Mouse (Mus musculus) lung, embryonic 15.5 days (tissue): Measurements from ENCODE around the gene Dapl1. TPM values are rescaled to one million over a fixed set of nuclear protein-coding genes. Genes with fewer than 3 reads are reported as not detected.

Source experiments
- ATAC-seq: fragments of 200-750 bp; cut with Nextera tagmentation; 2 replicates; pipeline ENCODE4 v1.8.0; 2017; ENCODE audit warnings: moderate number of reproducible peaks, borderline replicate concordance; ENCODE audit not compliant: low FRiP score, low TSS enrichment; ENCODE audit errors: extremely low read depth
- H3K27ac ChIP-seq: fragments of 300-500 bp; sonication (generic); 2 replicates; pipeline ENCODE4 v1.5.1; 2015; ENCODE audit warnings: moderate library complexity, mild to moderate bottlenecking, inconsistent platforms
- H3K27me3 ChIP-seq: fragments of 300-500 bp; sonication (generic); 2 replicates; pipeline ENCODE4 v1.6.1; 2015; ENCODE audit warnings: inconsistent platforms
- H3K36me3 ChIP-seq: fragments of 300-500 bp; sonication (generic); 2 replicates; pipeline ENCODE4 v1.6.1; 2015; ENCODE audit warnings: inconsistent platforms
- H3K4me1 ChIP-seq: fragments of 300-500 bp; sonication (generic); 2 replicates; pipeline ENCODE4 v1.6.1; 2015; ENCODE audit warnings: inconsistent platforms
- H3K4me2 ChIP-seq: fragments of 300-500 bp; sonication (generic); 2 replicates; pipeline ENCODE4 v1.6.1; 2015; ENCODE audit warnings: inconsistent platforms, mild to moderate bottlenecking, moderate library complexity
- H3K4me3 ChIP-seq: fragments of 300-500 bp; sonication (generic); 2 replicates; pipeline ENCODE4 v1.5.1; 2015; ENCODE audit warnings: mild to moderate bottlenecking, inconsistent platforms
- H3K9ac ChIP-seq: fragments of 300-500 bp; sonication (generic); 2 replicates; pipeline ENCODE4 v1.6.1; 2015; ENCODE audit warnings: inconsistent platforms
- H3K9me3 ChIP-seq: fragments of 300-500 bp; sonication (generic); 2 replicates; pipeline ENCODE4 v1.6.1; 2016; ENCODE audit warnings: inconsistent platforms
- WGBS: fragments of 180-500 bp; shearing (Covaris S2); methylation state at CpG from one replicate; pipeline ENCODE4 v1.1.7; 2015; 5-methylcytosine and 5-hydroxymethylcytosine counted together
- polyA plus RNA-seq: library from polyadenylated mRNA; unstranded; fragments of >200 nt; fragmentation: Nextera tagmentation; extraction: Ambion mirVana; gene quantifications from 2 replicates; pipeline ENCODE4 v1.2.1, GENCODE M21; 2015

Dapl1 gene
- polyA plus RNA-seq, 1 experiment from 2014 or later: 4.3 TPM

DNA sequence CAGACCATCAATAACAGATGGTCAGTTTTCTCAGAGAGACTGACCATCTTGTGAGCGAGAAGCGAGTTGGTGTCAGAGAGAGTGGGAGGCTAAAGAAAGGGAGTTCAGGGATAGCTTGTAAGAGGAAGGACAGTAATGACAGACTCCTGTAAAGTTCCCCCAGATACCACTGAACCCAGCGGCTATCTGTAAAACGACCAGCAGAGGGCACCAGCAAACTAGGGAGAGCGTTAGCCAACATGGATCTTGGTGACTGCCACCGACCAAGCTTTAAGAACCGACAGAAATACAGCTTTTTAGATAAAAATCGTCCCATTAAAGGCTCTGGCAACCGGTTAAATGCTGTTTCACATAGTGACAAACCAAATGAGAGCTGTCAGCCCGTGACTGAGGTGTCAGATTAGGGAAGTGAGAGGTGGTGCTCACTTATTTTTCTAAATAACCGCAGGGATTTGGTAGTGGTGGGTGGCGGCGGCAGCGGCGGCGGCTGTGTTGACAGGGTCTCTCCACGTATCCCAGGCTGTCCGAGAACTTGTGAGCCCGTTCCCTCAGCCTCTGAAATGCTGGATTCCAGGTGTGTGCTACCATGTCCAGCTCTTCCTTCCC, 37.7 kb downstream of the Dapl1 start:
- H3K4me2 ChIP-seq: peak overlapping the region; percentile 45
- H3K27me3 ChIP-seq: no peaks in the 10 kb centered on the region
- ATAC-seq: peak; percentile 39; the same call in 1 of the 2 replicates
- peak overlapping the region; percentile 17; the same call in 1 of the 2 replicates for H3K4me3 ChIP-seq
- no peaks in the 10 kb centered on the region for H3K36me3 ChIP-seq
- H3K27ac ChIP-seq: peak overlapping the region; percentile 26; the same call in 1 of the 2 replicates
- H3K9ac ChIP-seq: 0 out of 2 replicates have a peak overlapping the region, but pooled peaks have one; percentile 7
- no peaks in the 10 kb centered on the region for H3K9me3 ChIP-seq
- peaks cover 7% of the 10 kb centered on the region; the same call in 1 of the 2 replicates for H3K4me1 ChIP-seq
- whole genome bisulfite sequencing: 12% methylated on average over 19 of the region's 19 CpGs

DNA sequence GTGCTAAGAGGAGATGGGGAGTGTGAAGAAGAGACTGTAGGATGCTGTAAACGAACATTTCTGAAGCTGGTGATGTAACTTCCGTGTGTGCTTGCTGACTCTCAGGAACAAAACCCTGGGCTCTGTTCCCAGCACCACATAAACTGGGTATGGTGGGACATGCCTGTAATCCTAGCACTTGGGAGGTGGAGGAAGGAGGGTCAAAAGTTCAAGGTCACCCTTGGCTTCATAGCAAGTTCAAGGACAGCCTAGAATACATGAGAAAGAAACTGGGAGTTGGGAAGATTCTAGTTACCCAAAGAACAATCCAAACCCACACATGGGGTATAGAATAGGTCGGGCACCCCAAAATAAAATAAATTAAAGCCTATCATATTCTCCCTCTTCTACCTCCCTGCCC, 39.1 kb downstream of the Dapl1 start:
- no peak overlapping the region for H3K27ac ChIP-seq
- H3K4me1 ChIP-seq: peaks cover 7% of the 10 kb centered on the region; the same call in 1 of the 2 replicates
- no peak for ATAC-seq
- H3K4me3 ChIP-seq: no peak overlapping the region
- H3K27me3 ChIP-seq: no peaks in the 10 kb centered on the region
- no peak overlapping the region for H3K4me2 ChIP-seq
- H3K9ac ChIP-seq: no peak overlapping the region
- H3K9me3 ChIP-seq: no peaks in the 10 kb centered on the region
- H3K36me3 ChIP-seq: no peaks in the 10 kb centered on the region
- WGBS: 77% methylated on average over 3 of the region's 3 CpGs

DNA sequence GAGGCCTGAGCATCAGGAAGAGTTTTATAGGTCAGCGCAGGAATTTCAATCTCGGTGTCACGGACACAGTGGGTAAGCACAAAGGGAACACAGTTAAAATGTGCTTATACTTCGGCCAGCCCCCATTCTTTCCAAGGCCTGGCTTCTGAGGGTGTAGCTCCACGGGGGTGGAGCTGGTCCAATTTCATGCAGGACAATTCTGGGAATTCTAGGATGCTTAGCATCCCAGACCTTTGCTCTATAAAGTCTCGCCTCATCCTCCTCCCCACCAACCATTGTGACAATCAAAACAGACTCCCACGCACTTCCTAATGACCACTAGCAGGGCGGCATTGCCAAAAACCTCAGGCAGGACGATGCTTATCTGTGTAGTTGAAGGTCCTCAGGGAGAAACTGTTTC, 42.4 kb downstream of the Dapl1 start:
- no peaks in the 10 kb centered on the region for H3K36me3 ChIP-seq
- 0 out of 2 replicates have a peak overlapping the region, but pooled peaks have one; percentile 11 for H3K27ac ChIP-seq
- no peak overlapping the region for H3K4me2 ChIP-seq
- no peaks in the 10 kb centered on the region for H3K27me3 ChIP-seq
- no peak; the same call in 1 of the 2 replicates for ATAC-seq
- H3K9me3 ChIP-seq: no peaks in the 10 kb centered on the region
- no peak overlapping the region for H3K9ac ChIP-seq
- H3K4me3 ChIP-seq: no peak overlapping the region
- H3K4me1 ChIP-seq: peaks cover 16% of the 10 kb centered on the region
- 70% methylated on average over 9 of the region's 9 CpGs for WGBS

DNA sequence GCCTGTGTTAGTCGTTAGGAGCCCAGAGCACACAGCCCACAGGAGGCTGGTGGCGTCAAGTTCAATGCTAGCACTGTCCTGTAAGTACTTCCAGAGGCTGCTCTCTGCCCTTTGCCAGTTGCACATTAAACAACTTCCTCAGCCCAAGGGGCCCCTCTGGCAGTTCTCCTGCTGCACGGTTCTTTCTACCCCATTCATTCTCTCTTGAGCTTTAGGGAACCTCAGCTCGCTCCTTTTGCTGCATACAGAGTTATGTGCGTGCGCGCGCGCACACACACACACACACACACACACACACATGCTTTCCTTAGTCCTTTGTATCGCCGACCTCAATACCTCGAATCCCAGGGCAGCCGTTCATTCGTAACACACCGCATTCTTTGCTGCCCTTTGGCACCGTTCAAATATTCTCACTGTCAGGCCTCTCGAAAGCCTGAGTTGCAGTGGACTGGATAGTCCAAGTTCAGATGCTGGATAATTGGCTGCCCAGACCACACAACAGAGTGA, 45.2 kb downstream of the Dapl1 start:
- Histone ChIP-seq H3K27me3 (no peaks in the 10 kb centered on the region), H3K9ac (no peak overlapping the region), H3K4me2 (no peak overlapping the region), H3K36me3 (no peaks in the 10 kb centered on the region), H3K4me3 (no peak overlapping the region), H3K9me3 (no peaks in the 10 kb centered on the region), H3K4me1 (peaks cover 9% of the 10 kb centered on the region), H3K27ac (no peak overlapping the region)
- ATAC-seq: no peak
- WGBS: 44% methylated on average over 17 of the region's 17 CpGs

DNA sequence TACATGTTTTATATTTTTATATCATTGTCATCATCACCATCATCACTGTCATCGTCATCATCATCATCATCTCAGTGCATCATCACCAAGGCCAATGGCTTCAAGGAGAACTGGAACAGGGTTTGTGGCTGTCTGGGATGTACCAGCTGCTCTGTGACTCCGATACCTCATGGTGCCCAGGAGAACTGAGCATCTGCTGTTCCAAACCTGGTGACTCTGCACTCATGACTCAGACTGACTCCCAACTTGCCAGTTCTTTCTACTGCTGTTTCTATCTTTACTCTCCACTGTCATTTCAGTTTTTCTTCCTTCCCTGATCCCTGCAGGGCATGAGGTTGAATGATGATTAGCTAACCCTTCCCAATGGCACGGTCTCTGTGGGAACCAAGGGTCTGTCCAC, 46.4 kb downstream of the Dapl1 start:
- Histone ChIP-seq H3K9ac (no peak overlapping the region), H3K27ac (no peak overlapping the region), H3K36me3 (no peaks in the 10 kb centered on the region), H3K4me1 (peaks cover 9% of the 10 kb centered on the region), H3K9me3 (no peaks in the 10 kb centered on the region), H3K4me3 (no peak overlapping the region), H3K4me2 (no peak overlapping the region), H3K27me3 (no peaks in the 10 kb centered on the region)
- no peak for ATAC-seq
- 92% methylated on average over 3 of the region's 3 CpGs for WGBS

DNA sequence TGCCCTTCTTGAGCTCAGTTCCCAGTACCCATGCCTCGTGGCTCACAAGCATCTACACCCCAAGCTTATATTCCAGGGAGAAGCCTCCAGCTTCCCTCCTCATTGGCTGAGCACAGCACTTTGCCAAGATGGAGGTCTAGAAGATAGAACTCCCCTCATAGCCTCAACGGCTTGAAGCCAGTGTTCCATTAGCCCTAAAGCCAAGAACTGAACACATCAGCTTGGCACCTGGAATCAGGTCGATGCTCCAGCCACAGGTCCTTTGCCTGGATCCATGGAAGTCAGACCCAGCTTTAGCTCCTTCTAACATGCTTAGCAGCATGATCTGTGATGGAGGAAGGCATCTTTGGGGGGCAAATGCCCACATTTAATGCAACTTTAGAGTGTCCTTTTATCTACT, 48.5 kb downstream of the Dapl1 start:
- no peak overlapping the region for H3K9ac ChIP-seq
- WGBS: 81% methylated on average over 3 of the region's 3 CpGs
- H3K4me2 ChIP-seq: no peak overlapping the region
- no peak for ATAC-seq
- no peak overlapping the region for H3K27ac ChIP-seq
- no peaks in the 10 kb centered on the region for H3K27me3 ChIP-seq
- H3K36me3 ChIP-seq: no peaks in the 10 kb centered on the region
- H3K9me3 ChIP-seq: no peaks in the 10 kb centered on the region
- H3K4me3 ChIP-seq: no peak overlapping the region
- H3K4me1 ChIP-seq: peaks cover 9% of the 10 kb centered on the region

DNA sequence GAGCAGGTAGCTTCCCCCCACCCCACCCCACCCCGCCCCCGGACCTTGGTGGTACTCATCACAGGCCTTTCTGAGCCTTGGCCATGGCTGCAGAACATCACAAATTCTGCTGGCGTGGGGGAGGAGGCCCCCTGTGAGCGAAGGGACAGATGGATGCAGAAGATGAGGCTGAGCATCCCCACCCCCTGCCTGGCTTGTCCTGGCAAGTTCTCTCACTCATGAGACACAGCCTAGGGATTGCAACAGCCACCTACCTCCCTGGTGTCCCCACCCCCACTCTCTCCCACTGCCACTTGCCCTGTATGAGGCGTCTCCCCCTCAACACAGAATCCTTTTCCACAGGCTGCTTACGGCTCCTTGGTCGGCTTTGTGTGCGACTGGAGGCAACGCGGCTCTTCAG, 49.1 kb downstream of the Dapl1 start:
- H3K27me3 ChIP-seq: no peaks in the 10 kb centered on the region
- H3K9ac ChIP-seq: no peak overlapping the region
- no peak overlapping the region for H3K4me3 ChIP-seq
- no peak overlapping the region for H3K27ac ChIP-seq
- H3K36me3 ChIP-seq: no peaks in the 10 kb centered on the region
- no peak overlapping the region for H3K4me2 ChIP-seq
- 82% methylated on average over 10 of the region's 10 CpGs for WGBS
- H3K9me3 ChIP-seq: no peaks in the 10 kb centered on the region
- peaks cover 9% of the 10 kb centered on the region for H3K4me1 ChIP-seq
- no peak for ATAC-seq

DNA sequence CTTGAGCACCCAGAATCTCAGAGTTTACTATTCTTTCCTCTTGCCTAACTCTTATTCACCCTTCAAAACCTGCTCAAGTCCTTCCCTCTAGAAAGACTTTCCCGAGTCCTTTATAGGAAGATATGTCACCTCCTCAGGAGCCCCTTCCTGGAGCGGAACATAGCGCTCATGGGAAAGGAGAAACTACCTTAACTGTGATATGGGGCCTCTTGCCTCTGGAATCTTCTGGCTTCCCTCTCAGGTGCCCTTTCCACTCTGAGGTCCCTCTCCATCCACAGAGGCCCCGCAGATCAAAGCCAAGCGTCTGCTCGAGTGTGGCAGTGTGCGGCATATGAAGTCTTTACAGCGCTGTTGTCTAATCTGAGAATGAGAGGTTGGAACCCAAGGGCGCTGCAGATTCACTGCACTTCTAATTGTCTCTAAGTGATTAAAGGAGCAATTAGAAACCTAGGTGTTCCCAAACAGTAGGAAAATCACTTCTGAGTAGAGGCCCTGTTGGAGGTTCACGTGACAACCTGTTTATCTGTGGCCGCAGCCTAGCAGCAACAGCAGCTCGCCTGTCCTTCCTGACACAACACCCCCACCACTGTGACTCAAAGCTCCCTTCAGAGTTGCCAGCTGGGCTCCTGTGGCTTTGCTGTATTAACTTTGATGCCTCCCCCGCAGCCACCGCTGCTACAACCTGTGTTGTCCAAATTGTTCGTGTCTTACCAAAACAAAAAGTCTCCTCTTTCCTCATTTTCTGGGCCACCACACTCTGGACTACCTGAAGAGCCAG, 49.7 kb downstream of the Dapl1 start:
- no peak overlapping the region for H3K4me3 ChIP-seq
- no peak overlapping the region for H3K4me2 ChIP-seq
- H3K9me3 ChIP-seq: no peaks in the 10 kb centered on the region
- H3K4me1 ChIP-seq: peaks cover 8% of the 10 kb centered on the region
- H3K9ac ChIP-seq: no peak overlapping the region
- H3K36me3 ChIP-seq: no peaks in the 10 kb centered on the region
- H3K27me3 ChIP-seq: no peaks in the 10 kb centered on the region
- ATAC-seq: no peak
- H3K27ac ChIP-seq: no peak overlapping the region
- WGBS: 55% methylated on average over 15 of the region's 15 CpGs

DNA sequence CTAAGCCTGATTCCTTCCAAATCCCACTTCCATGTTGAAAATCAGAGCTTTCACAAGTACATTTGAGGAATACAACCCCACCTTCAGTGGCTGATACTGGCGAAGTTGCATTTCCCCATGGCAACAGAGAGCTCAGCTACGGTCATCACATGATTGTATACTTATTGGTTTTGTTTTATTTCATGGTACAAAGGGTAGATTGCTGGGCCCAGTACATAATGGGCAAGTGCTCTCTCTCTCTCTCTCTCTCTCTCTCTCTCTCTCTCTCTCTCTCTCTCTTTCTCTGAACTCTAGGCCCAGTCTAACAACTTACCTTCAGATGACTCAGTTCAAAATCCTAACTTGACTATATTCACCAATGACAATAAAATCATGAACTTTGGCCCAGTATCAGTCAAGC, 52.5 kb downstream of the Dapl1 start:
- no peak overlapping the region for H3K4me2 ChIP-seq
- WGBS: 92% methylated on average over 2 of the region's 2 CpGs
- no peak overlapping the region for H3K4me3 ChIP-seq
- no peaks in the 10 kb centered on the region for H3K9me3 ChIP-seq
- H3K9ac ChIP-seq: no peak overlapping the region
- no peak for ATAC-seq
- H3K27ac ChIP-seq: no peak overlapping the region
- H3K4me1 ChIP-seq: 0 out of 2 replicates have a peak, but pooled peaks cover 3% of the 10 kb centered on the region
- no peaks in the 10 kb centered on the region for H3K36me3 ChIP-seq
- no peaks in the 10 kb centered on the region for H3K27me3 ChIP-seq

DNA sequence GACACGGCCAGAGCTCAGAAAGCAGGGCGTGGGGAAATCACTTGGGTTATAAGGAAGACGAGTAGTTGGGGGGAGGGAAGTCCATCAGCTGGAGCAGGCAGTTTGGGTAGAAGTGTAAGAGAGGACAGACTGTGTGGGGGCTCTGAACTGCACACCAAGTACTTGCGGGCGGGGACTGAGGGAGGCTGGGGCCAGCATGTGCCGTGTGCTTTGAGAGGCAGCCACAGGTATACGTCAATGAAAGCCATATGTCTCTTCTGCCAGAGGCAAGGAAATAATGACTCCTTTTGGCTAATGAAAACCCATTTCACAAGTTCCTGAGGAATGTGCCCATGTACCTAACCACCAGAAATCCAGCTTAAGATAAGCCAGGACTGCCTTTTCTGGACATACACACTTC, 53.6 kb downstream of the Dapl1 start:
- Histone ChIP-seq H3K4me3 (no peak overlapping the region), H3K36me3 (no peaks in the 10 kb centered on the region), H3K27ac (no peak overlapping the region), H3K9ac (no peak overlapping the region), H3K27me3 (no peaks in the 10 kb centered on the region), H3K4me2 (no peak overlapping the region), H3K4me1 (0 out of 2 replicates have a peak, but pooled peaks cover 3% of the 10 kb centered on the region), H3K9me3 (no peaks in the 10 kb centered on the region)
- ATAC-seq: no peak
- WGBS: 72% methylated on average over 7 of the region's 7 CpGs

DNA sequence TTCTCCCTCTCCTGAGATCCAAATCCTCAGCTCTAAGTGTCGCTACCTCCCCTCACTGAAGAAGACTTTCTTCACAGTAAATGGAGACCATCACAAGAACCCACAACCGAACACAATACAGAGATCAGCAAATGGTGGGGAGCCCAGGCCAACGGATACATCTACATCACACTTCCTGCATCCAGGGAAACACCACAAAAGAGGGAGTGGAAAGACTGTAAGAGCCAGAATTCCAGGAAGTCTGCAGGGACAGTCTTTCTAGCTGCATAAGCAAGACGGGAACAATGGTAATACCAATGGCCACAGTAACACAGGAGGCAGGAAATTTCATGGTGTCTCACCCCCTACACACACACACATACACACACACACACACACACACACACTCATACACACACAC, 55.3 kb downstream of the Dapl1 start:
- H3K27ac ChIP-seq: no peak overlapping the region
- H3K4me3 ChIP-seq: no peak overlapping the region
- no peak for ATAC-seq

More for the DNA sequence above, 55.3 kb downstream of the Dapl1 start:
- no peak overlapping the region for H3K9ac ChIP-seq
- H3K27me3 ChIP-seq: no peaks in the 10 kb centered on the region
- no peaks in the 10 kb centered on the region for H3K36me3 ChIP-seq
- H3K4me2 ChIP-seq: no peak overlapping the region
- 50% methylated on average over 4 of the region's 4 CpGs for WGBS
- peaks cover 12% of the 10 kb centered on the region; the same call in 1 of the 2 replicates for H3K4me1 ChIP-seq
- H3K9me3 ChIP-seq: no peaks in the 10 kb centered on the region
